Mouse (Mus musculus): ENCODE results near the gene Gm45716.

DNA sequence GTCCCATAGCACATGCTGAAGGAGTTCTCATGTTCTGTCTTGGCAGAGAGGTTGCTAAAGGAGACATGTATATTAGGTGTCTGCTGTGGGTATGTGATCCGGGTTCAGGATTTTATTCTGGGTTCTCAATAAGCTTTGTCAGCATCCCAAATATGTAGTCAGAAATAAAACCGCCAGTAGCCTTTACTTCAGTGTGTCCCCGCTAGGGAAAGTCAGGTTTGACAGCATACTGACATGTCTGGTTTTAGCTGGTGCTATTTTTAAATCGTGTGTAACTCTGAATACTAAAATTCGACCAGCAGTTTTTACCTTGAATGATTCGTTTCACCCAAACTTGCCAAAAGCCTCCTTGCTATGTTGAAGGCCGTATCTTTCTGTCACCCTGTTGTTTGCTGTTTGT, 78.1 kb downstream of the Gm45716 start:
- TF ChIP-seq CTCF (IDR thresholded peaks at IDR 0.05; ENCODE audit: low read depth) (no peak), EP300 (IDR thresholded peaks at IDR 0.05; ENCODE audit: low read depth) (no peak)
